Mouse (Mus musculus) splenic B cell, adult 2 months (primary cell): ENCODE measurements around the gene Gm5767.

Source experiments
- DNase-seq: peaks from one replicate; pipeline ENCODE4 v3.0.0-alpha.2; 2011; ENCODE audit warnings: low read depth, low spot score
- H3K27me3 ChIP-seq: 2 replicates; pipeline ENCODE4 v1.6.1; 2012; ENCODE audit warnings: mild to moderate bottlenecking, low read length, moderate library complexity, mixed read lengths; ENCODE audit not compliant: control insufficient read depth, poor library complexity, insufficient read depth, severe bottlenecking
- H3K36me3 ChIP-seq: 2 replicates; pipeline ENCODE4 v1.6.1; 2012; ENCODE audit warnings: mild to moderate bottlenecking, low read length, moderate library complexity, mixed read lengths; ENCODE audit not compliant: control insufficient read depth, poor library complexity, insufficient read depth, severe bottlenecking

The Gm5767 gene

DNA sequence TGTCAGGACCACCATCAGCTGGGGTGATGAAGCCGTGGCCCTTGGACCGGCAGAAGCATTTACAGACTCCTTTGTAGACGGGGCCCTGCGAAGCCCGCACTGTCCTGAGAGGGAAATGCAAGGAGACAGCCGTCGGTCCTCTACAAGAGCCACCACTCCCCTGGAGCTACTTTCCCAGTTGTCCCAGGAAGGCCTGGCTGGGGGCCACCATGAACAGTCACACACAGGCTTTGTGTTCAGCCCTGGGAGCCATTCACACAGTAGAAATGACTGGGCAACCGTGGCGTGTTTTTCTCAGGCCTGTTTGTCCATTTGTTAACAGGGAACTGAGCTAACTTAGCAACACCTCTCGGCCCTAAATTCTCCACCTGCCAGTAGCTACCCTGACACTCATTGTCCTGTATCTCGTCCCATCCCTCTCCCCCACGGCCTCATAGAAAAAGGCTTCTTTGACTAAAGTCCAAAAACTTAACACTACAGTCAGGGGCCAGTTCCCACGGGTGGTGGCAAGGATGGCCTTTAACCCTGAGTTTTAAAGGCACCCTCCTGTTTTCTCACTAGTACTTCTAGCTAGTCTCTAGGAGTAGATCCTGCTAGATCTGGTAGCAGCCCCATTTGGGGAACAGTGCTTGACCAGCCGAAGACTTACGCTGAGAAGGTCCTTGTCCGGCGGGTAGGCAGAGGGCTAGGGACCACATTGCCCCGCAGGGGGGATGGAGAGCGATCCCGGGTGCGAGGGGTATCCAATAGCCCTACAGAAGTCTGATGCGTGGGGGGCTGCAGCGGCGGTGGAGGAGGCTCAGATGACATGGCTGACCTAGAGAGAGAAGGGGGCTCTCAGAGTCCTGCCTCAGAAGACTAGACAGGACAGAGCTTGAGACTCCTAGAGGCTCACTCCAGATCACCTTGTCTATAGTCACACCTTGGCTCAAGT lies 16.7 kb upstream of the Gm5767 start:
- peaks cover 5% of the 10 kb centered on the region for H3K36me3 ChIP-seq
- H3K27me3 ChIP-seq: no peaks in the 10 kb centered on the region
- DNase-seq: no peak

DNA sequence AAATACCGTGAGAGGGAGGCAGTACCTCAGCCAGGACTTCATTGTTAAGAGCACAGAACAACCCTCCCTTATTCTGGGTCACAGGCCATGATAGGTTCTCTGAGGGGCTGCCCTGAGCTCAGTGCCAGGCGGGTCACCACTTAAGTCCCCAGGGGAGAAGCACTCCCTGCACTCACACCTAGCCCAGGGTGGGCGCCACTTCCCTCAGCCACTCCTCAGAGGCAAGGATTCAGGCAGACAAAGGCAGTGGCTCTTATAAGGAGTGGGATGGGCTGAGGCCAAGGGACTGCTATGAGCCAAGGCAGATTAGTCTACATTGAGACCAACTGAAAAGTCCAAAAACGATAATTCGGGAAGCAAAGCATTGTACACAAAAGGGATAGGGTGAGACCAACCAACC lies 15.2 kb upstream of the Gm5767 start:
- no peak for DNase-seq
- Histone ChIP-seq H3K36me3 (no peaks in the 10 kb centered on the region), H3K27me3 (no peaks in the 10 kb centered on the region)

DNA sequence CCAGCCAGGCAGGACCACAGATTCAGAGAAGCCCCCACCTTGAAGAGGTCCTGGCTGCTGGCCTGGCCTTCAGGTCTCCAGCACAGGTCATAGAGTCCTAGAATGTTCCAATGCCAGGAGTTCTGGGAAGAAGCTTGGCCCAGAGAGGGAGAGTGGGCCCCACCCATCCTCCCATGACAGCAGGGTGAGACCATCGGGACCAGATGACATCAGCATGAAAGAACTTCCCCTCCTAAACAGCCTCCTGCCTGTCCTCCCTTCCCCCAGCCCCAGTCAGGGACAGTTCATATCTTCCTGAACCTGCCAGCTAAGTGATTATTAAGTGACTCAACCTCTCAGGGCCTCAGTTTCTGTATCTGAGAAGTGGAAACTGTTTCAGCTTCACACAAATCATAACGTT lies 14.1 kb upstream of the Gm5767 start:
- no peak for DNase-seq
- Histone ChIP-seq H3K36me3 (no peaks in the 10 kb centered on the region), H3K27me3 (no peaks in the 10 kb centered on the region)

DNA sequence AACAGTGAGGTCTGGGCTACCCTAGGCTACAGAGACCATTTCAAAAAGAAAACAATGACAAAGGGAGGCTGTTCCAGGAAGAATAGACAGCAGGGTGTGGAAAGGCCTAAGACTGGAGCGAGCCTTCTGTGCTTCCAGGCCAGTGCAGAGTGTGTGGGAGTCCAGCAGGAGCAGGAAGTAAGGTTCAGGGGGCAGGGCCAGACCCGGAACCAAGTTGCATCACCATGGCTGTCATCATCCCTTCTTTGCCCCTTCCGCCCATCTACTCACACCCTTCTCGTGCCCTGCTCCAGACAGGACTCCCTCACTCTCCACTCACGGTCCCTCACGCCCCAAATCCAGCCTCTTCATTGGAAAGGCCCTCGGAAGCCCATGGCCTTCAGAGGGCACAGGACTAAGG lies 13.3 kb upstream of the Gm5767 start:
- no peaks in the 10 kb centered on the region for H3K36me3 ChIP-seq
- no peak for DNase-seq
- H3K27me3 ChIP-seq: no peaks in the 10 kb centered on the region

DNA sequence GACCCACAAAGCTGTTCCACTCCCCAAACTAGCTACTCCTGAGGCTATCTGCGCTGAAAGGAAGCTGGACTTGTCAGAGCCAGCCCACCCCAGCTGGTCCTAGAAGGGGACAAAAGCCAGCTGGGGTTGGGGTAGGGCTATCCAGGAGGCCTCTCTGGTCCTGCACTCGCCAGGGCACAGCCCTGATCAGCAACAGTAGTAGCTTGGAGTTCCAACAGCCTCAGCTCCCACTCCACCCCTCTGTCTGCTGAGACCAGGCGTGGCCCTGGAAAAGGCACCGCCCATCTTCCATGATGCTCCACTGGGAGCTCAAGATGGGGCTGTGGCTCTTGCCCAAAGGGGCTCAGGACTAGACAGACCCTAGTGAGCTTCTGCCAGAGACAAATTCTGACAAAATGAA lies 12.8 kb upstream of the Gm5767 start:
- no peaks in the 10 kb centered on the region for H3K36me3 ChIP-seq
- no peak for DNase-seq
- H3K27me3 ChIP-seq: no peaks in the 10 kb centered on the region

DNA sequence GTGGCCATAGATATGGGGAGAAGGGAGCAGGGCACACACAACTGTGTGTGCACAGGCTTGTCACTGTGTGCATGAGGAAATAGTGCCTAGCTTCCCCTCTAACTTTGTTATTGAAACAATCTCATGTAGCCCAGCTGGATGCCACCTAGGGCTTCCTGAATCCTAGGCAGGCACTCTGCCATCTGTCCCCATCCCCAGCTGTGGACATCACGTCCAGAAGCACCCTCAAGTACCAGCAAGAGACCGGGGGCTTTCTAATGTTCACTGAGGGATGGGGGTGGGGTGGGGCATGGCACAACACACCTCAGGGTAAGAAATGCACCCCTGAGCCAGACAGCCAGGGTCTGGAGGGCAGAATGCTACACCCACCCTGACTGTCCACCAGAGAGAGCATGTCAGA lies 12.2 kb upstream of the Gm5767 start:
- DNase-seq: no peak
- no peaks in the 10 kb centered on the region for H3K36me3 ChIP-seq
- H3K27me3 ChIP-seq: no peaks in the 10 kb centered on the region

DNA sequence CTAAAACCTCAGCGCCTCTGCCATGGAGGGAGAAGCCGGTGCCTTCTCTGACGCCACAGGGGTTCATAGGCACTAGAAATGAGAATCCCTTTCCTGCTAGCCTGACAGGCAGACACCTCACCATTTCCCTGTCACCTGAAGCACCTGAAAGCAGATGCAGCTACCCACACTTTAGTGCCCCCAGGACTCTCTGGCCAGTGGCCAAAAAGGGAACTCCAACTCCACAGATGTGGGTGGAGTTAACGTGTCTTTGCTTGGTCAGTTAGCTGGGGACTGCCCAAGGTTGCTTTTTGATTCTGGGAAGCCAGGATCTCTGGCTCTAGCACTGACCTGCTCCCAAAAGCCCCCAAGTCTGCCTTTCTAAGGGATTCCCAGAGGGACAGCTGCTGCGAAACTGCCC lies 11.1 kb upstream of the Gm5767 start:
- no peak for DNase-seq
- no peaks in the 10 kb centered on the region for H3K27me3 ChIP-seq
- H3K36me3 ChIP-seq: no peaks in the 10 kb centered on the region

DNA sequence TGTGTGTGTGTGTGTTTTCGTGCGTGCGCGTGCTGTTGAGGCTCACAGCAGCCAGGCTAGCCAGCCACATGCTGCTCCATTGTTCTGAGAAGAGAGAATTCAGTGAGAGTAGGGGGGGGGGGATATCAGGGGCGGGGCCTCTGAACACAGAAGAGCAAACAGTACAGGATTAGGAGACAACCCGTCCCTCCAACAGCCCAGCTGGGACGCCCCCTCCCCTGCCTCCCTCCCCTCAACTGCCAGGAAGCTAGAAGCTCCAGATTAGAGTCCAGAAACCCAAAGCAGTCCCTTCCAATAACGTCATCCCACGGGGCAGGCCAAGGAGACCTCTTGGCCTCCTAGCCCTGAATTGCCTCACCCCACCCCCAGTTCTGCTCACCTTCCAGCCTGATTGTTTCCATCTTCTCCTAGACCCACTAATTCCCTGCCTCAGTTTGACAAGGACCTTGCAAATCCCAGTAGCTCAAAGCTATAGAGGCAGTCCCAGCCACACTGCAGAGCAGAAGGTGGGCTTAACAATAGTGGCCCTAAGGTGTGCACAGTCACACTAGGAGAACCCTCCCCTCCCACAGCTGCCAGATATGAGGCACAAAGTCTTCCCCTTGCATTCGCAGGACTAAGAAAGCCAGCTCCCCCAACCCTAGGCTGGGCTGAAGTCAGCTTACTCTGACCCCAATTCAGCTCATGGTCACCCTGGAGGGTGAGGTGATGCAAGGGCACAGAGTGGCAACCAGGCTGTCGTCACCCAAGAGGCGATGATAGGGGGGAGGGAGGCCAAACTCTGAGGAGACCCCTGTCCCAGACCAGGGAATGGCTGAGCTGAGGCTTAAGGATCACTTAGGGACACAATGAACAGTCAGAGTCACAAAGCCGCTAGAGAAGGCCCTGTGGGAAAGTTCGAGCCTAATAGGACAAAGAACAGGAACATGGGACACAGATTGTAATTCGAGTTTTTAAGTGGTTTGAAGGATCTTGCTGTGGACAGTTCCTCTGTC lies 10.2 kb upstream of the Gm5767 start:
- no peaks in the 10 kb centered on the region for H3K27me3 ChIP-seq
- H3K36me3 ChIP-seq: no peaks in the 10 kb centered on the region
- no peak for DNase-seq

DNA sequence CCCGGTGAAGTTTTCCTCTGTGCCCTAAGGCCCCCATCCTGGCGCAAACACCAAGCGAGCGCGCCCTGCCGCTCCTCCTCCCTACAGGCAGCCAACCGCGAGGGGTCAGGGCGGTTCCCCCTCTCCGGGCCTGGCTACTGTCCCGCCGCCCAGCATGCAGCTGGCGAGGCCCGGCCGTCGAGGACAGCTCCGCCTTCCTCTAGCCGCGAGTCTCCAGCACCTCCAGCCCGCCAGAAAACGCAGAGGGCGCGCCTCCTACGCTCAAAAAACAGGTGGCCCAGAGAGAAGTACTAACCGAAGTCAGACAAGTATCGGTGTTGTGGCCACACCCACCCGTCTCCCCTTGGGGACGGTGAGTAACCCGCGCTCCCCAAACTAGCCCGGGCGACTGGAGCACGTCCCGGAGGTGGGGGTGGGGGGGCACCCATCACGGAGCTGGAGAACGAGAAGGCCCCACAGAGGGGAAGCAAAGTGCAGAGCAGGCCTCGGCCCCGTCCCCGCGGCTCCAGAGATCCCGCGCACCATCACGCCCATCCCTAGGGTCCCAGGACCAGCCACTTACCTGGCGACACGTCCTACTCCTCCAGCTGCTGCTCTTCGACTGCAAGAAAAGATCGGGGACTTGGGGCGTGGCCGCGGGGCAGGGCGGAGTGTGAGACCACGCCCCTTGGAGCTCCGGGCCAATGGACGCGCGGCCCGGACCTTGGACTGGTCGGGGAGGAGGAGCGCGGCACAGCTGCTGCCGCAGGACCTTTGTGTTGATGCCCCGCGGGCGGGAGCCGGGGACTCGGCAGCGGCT lies 8.8 kb upstream of the Gm5767 start, which contains the start of gene Carhsp1:
Gene Carhsp1 (minus strand): TSS at position 605 of the 799 bp plus-strand sequence.
- H3K27me3 ChIP-seq: no peaks in the 10 kb centered on the region
- DNase-seq: peak; percentile 95
- no peaks in the 10 kb centered on the region for H3K36me3 ChIP-seq

DNA sequence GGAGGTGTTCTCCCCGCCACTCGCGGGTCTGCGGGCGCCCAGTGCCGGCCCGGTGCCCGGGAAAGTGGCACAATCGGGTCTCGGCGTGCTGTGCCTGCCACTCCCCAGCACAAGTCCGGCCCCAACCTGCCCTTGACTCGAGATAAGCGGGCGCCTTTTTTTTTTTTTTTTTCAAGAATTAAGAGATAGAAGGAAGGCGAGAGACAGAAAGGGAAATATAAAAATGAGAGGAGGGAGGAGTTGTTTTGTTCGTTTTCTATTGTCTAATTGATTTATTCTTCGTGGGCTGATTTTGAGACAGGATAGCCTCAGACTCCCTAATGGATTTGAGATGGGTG lies 8.3 kb upstream of the Gm5767 start:
- no peaks in the 10 kb centered on the region for H3K27me3 ChIP-seq
- H3K36me3 ChIP-seq: no peaks in the 10 kb centered on the region
- no peak for DNase-seq

DNA sequence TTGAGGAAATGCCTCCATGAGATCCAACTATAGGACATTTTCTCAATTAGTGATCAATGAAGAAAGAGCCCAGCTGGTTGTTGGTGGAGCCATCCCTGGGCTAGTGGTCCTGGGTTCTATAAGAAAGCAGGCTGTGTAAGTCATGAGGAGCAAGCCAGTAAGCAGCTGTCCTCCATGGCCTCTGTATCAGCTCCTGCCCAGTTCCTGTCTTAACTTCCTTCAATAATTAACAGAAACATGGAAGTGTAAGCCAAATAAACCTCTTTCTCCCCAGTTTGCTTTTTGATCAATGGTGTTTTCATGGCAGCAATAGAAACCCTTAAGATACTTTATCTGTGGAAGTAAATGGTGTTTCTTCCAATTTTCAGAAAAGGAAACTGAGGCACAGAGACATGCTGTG lies 7.8 kb upstream of the Gm5767 start:
- Histone ChIP-seq H3K27me3 (no peaks in the 10 kb centered on the region), H3K36me3 (no peaks in the 10 kb centered on the region)
- DNase-seq: no peak

DNA sequence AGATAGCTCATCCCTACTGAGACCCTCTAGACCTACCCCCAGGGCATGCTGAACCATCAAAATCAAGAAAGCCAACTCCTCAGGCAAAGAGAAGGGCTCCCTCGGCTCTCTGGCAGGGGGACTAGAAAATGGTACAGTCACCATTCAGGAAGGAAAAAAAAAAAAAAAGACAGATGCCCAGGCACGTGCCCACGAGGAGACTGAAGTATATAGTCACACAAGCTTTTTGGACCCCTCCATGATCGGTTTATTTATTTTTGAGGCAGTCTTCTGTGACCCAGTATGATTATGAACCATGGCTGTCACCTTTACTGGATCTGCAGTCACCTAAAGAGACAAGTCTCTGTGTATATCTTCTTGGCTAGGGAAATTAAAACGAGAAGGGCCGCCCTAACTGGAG lies 7.2 kb upstream of the Gm5767 start:
- no peaks in the 10 kb centered on the region for H3K27me3 ChIP-seq
- no peak for DNase-seq
- H3K36me3 ChIP-seq: no peaks in the 10 kb centered on the region

DNA sequence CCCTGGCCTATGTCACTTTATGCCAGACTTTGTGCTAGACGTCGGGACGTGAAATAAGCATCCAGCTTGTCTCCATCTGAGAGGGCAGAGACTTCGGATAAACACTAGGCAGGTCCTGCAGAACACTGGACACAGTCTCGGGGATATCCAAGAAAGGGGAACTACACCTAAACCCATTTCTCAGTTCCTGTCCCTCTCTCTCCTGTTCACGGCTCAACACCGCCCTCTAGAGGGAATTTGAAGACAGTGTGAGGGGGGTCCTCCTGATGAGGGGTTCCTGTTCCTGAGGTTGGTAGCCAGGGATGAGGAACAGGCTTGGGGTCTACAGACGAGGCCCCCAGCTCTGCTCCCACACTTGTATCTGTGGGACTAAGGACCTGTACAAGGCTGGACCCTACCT lies 6.4 kb upstream of the Gm5767 start:
- Histone ChIP-seq H3K36me3 (no peaks in the 10 kb centered on the region), H3K27me3 (no peaks in the 10 kb centered on the region)
- DNase-seq: peak; percentile 93

DNA sequence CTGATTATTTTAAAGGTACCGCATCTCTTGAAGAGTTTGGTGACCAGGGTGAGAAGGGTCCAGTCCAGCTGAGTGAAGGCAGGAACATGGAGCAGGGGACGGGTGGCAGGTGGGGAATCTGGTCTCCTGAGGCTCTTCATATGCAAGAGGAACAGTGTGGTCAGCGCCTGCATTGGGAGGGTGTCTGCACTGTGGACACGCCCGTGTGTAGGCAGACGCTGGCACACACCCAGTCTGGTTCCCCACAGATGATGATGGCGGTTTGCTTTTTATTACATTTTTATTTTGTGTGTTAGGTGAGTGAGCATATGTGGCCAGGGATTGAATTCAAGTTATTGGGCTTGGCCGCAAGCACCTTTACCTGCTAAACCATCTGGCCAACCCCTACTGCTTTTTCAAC lies 5.0 kb upstream of the Gm5767 start:
- no peak for DNase-seq
- no peaks in the 10 kb centered on the region for H3K27me3 ChIP-seq
- H3K36me3 ChIP-seq: no peaks in the 10 kb centered on the region
